Mouse (Mus musculus) regulatory T cell (primary cell): ENCODE data around the gene Gm20388.

Experiments
- in situ Hi-C: fragments of 300-600 bp; cut with MboI, MseI; formaldehyde crosslinking; loops from one replicate; pipeline ENCODE4 v1.15.1; 2025; ENCODE audit warnings: high pct_unique_total_duplicates

The Gm20388 gene

GRCm38 (mm10) chr8:122865441-122865840 lies 2954.8 kb downstream of the Gm20388 start:
- in situ Hi-C loops = no loop called here

DNA sequence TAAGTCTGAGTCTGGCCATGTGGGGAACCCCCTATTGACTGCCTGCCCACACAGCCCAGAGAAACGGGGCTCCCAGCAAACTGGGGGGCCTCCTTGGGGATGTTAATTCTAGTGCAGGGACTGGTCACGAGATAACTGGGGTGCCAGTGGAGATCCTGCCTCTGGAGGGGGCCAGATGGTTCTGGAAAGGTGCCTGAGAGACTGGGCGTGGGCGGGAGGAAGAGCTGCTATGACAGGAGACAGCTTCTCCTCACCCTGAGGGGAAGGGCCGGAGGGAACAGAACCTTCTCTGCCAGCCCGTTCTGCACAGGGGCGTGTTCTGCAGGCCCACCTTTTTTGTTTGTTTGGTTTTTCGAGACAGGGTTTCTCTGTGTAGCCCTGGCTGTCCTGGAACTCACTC lies 2955.6 kb downstream of the Gm20388 start:
- in situ Hi-C loops = no loop called here

DNA sequence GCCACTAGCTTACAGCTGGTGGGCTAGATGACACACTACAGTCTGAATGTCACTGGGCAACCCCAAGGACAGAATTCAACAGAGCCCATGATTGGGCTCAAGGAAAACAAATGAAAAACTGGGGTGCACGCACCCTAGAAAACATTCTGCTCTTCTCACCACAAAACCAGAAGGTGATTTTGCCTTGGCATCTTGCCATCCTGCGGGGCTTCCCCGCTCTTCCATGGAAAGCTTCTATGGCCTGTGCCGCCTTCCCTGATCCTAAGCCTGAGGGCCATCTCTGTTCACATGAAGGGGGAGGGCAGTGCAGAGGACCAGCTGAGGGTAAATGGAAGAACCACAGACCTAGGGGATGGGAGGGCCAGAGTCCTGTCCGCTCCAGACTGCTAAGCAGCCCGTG lies 2957.3 kb downstream of the Gm20388 start:
- in situ Hi-C loops = no loop called here

DNA sequence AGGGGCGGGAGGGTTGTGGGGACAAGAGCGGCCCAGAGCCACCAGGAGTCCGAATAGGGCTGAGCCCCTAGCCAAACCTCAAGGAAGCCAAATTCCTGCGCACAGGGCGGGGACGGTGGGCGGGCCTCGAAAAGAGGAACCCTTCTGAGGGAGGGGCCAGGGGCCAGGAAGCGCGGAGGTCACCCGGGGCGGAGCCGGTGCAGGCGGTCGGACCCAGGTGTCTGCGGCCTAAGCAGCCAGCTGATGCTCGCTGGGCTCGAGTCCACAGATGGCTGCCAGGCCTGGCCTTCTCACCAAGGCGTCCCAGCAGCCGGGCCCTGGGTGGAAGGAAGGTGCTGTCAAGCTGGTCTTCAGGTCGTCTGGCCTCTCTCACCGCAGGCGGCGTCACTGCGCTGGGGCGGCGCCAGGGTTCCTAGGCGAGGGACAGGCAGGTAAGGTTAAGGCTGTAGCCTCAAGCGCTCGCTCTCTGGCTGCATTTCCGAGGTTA lies 2959.8 kb downstream of the Gm20388 start:
- in situ Hi-C loops = no loop called here

DNA sequence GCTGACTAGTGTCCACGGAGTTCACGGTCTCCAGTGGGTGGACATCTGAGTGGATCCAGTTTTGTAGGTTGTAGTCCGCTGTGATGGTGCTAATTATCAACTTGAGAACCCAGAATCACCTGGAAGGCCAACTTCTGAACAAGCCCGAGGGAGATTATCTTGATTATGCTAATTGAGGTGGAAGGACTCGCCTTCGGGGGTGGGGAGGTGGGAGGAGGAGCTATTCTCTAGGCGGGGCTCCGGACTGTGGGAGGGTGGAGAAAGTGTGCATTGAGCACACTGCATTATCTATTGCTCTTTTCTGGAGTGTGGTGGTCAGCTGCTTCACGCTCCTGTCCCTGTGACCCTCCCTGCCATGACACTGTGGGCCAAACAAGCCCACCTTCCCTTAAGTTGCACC lies 2961.0 kb downstream of the Gm20388 start:
- in situ Hi-C loops = no loop called here

DNA sequence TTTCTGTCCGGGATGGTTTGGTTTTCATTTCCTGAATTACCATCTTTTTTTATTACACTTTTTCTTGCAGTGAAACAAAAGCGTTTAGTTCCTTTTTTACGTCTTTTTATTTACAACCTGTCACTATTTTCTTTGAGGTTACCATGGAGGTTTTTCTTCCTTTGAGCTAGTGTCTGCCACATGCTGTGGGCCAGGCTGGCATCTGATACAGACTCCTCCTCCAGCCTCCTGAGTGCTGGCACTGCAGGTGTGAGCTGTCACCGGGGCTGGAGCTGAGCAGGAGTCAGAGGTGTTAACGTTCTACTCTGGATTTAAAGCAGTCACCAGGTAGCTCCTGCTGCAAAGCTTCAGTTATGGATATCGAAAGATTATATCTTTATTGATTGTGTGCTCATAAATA lies 2962.5 kb downstream of the Gm20388 start:
- in situ Hi-C loops = no loop called here

GRCm38 (mm10) chr8:122875186-122875585 lies 2964.5 kb downstream of the Gm20388 start:
- in situ Hi-C loops = no loop called here

- in situ Hi-C loops = no loop called here
Measured at GRCm38 (mm10) chr8:122878231-122878630, 2967.6 kb downstream of the Gm20388 start.

DNA sequence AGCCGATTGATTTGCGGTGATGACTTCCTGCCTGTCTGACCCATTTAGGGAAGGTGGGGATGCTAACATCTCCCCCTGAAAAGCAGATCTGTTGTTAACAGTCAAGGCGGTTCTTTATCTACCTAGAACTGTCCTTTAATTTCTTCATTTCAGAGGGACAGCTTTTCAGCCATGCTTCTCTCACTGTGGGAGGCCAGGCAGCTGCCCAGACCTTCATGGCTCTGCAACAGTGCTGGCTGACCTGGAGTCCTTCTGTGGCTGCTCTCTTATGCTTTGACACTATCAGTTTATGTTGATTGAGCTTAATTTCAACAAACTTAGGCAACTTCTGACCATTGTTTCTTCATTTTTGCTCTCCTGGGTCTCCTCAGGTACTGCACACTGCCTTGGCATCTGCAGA lies 2969.7 kb downstream of the Gm20388 start:
- in situ Hi-C loops = no loop called here

DNA sequence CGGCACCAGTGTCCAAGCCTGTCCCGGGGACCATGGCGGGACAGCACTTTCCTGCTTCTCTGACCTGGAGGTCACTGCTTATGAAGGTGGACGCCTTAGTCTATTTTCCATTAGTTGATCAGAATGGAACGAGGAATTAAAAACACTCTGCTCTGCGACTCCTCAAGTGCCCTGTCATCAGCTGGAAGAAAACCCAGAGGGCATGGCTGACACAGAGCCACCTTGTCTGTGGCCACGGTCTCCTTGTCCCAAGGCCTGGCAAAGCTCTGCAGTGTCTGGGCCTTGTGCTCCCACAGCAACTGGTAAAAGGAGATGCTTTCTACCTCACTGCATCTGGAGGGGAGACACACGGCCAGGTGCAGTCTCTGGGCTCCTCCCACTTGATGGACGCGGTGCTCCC lies 2973.0 kb downstream of the Gm20388 start:
- in situ Hi-C loops = no loop called here

DNA sequence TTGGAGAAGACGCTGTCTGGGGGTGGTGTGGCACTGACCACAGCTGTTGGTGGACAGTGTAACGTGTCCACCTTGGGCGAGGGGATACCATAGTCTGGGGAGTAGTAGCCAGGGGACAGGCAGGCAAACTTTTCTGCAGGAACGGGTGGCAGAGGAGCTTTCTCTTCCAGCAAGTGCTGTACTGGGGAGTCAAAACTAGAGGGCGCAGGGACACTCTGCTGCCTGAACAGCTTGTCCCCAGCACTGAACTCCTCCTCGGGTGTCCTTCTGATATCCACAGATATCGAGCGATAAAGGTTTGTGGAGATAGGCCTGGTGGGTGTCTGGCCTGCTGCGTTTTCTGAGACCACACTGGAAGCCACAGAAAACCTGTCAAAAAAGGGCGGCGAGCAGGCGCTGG lies 2980.8 kb downstream of the Gm20388 start:
- in situ Hi-C loops = no loop called here

GRCm38 (mm10) chr8:122893451-122893850 lies 2982.8 kb downstream of the Gm20388 start:
- in situ Hi-C loops = no loop called here

GRCm38 (mm10) chr8:122896317-122896716 lies 2985.7 kb downstream of the Gm20388 start:
- in situ Hi-C loops = no loop called here

GRCm38 (mm10) chr8:122897200-122897599 lies 2986.6 kb downstream of the Gm20388 start:
- in situ Hi-C loops = no loop called here

- in situ Hi-C loops = no loop called here
Measured at GRCm38 (mm10) chr8:122898018-122898417, 2987.4 kb downstream of the Gm20388 start.

- in situ Hi-C loops = no loop called here
Measured at GRCm38 (mm10) chr8:122898473-122898872, 2987.8 kb downstream of the Gm20388 start.

- in situ Hi-C loops = no loop called here
Measured at GRCm38 (mm10) chr8:122899085-122899484, 2988.4 kb downstream of the Gm20388 start.

DNA sequence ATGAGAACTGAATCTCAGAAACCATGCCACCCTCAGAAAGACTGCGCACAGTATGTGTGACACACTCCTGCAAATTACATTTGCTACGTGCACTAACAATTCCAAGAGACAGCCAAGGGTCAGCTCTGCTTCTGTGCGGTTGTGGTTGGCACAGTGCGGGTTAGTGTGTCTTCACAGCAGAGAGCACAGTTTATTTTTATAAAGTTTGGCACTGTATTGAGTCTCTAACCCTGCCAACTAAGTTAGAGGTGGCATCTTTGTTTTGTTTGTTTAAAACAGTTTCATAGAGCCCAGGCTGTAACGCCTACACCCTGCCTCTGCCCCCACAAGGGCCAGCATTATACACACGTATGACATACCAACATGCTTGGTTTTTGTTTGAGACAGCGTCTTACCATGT lies 2990.8 kb downstream of the Gm20388 start:
- in situ Hi-C loops = no loop called here

- in situ Hi-C loops = no loop called here
Measured at GRCm38 (mm10) chr8:122901892-122902515, 2991.4 kb downstream of the Gm20388 start.

GRCm38 (mm10) chr8:122902581-122902980 lies 2991.9 kb downstream of the Gm20388 start:
- in situ Hi-C loops = no loop called here

- in situ Hi-C loops = no loop called here
Measured at GRCm38 (mm10) chr8:122903002-122903401, 2992.4 kb downstream of the Gm20388 start.

GRCm38 (mm10) chr8:122904496-122904895 lies 2993.9 kb downstream of the Gm20388 start:
- in situ Hi-C loops = no loop called here

GRCm38 (mm10) chr8:122905346-122905745 lies 2994.7 kb downstream of the Gm20388 start:
- in situ Hi-C loops = loop anchor here (5.0 kb wide), 2 partner anchors 152 to 277 kb away; no protein-coding TSS in a partner anchor
